Mouse (Mus musculus) lung, postnatal 10 days (tissue): ENCODE data around the gene Hyou1.
"Not testable (repeated sequence)": the region's sequence is repeated elsewhere in the genome, so short reads cannot be mapped to it uniquely, and the experiment has no call there.

Experiments
- DNase-seq: peaks from one replicate; pipeline ENCODE4 v3.0.0; 2021

Hyou1 gene

GRCm38 (mm10) chr9:44406906-44407751, 27.8 kb downstream of the Hyou1 start, which contains the start of the genes Rps25 and Trappc4:
Gene Rps25, plus strand, starts transcription at chr9:44407139.
Gene Trappc4, minus strand, starts transcription at chr9:44407600.
- peak; percentile 94 for DNase-seq

- no peak for DNase-seq
Observed at GRCm38 (mm10) chr9:44407752-44408097, 28.4 kb downstream of the Hyou1 start.

DNA sequence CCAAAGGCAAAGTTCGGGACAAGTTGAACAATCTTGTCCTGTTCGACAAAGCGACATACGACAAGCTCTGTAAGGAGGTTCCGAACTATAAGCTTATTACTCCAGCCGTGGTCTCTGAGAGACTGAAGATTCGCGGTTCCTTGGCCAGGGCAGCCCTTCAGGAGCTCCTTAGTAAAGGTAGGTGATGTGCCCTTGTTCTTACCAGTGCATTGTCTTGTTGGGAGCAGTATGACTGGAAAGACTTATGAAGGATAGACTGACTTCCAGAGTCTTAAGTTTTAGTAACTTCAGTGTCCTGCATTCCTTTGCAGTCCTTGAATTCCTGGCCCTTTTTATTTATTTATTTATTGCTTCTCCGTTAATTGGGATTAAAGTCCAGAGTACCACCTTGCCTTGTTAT, 29.4 kb downstream of the Hyou1 start:
- DNase-seq = not testable (repeated sequence)

DNA sequence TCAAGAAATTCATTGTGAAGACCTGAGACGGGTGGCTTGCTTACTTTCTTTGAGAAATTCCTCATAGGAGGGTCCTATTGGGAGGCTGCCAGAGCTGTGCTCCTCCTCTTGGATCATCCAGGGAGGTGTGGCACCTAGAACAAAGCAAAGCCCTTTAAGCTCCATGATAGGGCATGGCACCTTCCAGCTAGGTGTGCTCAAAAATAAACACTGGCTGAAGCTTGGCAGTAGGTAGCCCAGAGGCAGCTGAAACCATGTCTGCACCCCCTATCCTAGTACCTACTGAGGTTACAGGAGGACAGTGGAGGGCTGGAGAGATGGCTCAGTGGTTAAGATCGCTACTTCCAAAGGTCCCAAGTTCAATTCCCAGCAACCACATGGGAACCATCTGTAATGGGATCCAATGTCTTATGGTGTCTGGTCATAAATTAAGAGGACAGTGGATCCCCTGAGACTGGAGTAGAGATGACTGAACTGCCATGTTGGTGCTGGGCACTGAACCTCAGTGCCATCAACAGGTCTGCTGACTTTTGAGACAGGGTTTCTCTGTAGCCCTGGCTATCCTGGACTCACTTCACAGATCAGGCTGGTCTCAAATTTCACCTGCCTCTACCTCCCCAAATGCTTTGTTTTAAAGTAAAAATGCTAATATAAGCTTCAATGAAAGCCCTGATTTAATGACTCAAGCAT, 31.5 kb downstream of the Hyou1 start:
- DNase-seq = no peak

- DNase-seq = no peak
Observed at GRCm38 (mm10) chr9:44411601-44412130, 32.4 kb downstream of the Hyou1 start.

GRCm38 (mm10) chr9:44412306-44412705, 33.0 kb downstream of the Hyou1 start:
- no peak for DNase-seq

DNA sequence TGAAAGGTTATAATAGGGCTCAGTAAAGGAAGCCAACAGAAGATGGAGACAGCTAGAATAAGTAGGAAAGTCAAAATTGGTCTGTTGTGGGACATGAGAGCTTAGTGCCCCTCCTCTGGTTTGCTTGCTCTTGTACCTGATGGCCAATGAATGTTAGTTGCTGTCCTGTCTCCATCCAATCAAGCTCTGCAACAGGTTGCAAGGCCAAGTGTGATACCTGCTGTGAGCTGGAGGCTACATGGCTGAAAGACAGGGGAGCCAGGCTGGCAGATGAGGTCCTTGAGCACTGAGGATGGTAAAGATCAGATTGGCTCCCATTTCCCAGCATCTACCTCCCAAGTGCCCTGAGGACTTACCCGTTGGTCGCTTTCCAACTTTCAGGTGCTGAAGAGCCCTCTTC, 33.5 kb downstream of the Hyou1 start:
- DNase-seq = no peak

GRCm38 (mm10) chr9:44417156-44417891, 38.0 kb downstream of the Hyou1 start:
- no peak for DNase-seq

GRCm38 (mm10) chr9:44417892-44418363, 38.6 kb downstream of the Hyou1 start:
- DNase-seq = peak; percentile 96

- DNase-seq = no peak
Observed at GRCm38 (mm10) chr9:44418519-44419385, 39.5 kb downstream of the Hyou1 start, which contains the start of gene Ccdc84. Gene Ccdc84, minus strand, starts transcription at chr9:44418569.

DNA sequence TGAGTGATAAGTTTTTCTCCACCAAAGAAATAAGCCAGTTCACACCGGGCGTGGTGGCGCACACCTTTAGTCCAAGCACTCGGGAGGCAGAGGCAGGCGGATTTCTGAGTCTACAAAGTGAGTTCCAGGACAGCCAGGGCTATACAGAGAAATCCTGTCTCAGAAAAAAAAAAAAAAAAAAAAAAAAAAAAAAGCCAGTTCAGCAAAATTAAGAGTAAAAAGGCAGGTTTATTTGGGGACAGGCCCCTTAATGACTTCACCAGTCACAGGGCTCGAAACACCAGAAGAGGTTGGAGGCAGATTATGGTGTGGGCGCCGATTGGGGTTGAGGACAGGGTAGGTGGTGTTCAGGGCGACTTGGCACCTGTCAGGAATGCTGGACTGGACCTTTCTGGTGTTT, 40.4 kb downstream of the Hyou1 start:
- not testable (repeated sequence) for DNase-seq

- DNase-seq = no peak
Observed at GRCm38 (mm10) chr9:44420280-44420898, 41.1 kb downstream of the Hyou1 start.

GRCm38 (mm10) chr9:44423576-44423975, 44.3 kb downstream of the Hyou1 start:
- no peak for DNase-seq

DNA sequence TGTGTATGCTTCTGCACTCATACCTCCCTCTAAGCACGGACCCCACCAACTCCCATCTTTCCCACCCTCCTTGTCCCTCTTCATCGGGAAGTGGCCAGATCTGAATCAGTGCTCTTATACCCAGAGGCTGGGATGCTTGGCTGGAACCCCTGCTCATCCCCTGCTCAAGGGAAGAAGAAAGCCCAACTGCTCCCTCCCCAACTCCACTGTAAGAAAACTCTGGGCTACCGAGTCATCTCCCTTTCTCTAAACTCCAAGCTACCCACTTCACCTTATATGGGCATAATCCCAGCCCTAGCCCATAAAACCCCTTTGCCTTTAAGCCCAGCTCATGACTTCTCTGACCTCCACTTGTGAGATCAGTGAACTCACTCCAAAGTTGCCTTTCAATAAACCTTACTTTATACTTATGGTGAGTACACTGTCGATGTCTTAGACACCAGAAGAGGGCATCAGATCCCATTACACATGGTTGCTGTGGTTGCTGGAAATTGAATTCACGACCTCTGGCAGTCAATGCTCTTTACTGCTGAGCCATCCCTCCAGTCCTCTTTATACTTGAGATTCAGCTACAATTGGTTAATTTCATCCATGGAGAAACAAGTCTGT, 53.4 kb downstream of the Hyou1 start:
- DNase-seq = no peak

DNA sequence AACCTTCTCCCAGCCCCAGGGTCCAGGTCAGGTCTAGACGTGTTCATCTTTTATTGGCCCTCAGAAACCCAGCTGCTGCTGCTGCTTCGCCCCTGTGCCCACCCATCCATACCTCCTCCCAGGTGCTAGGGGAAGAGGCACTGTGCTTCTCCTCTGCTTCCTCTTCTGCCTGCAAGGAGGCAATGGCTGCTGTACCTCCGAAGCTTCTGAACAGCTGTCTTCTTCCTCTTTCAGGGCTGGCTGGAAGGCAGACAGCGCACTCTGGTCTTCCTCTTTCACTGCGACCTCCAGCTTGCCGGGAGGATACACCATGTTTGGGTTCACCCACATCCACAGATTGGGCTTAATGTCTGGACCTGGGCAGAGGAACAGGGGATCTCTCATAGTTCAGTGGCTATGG, 56.5 kb downstream of the Hyou1 start:
- no peak for DNase-seq

DNA sequence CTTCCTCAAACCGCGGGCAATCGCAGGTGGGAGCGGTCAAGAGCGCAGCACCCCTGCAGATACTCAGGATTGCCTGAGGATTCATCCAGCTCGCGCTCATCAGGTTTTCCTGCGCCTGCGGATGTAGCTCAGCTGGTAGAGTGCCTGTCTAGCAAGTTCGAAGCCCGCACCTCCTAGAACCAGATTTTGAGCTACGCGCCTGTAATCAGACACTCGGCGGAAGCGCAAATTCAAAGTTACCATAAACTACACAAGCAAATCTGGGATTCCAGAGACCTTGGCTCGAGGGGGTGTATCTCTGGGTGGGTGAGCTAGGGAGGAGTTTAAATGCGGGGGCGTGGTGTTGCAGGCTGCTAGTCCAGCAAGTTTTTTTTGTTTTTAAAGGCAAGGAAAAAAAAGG, 61.7 kb downstream of the Hyou1 start, which contains the start of gene Foxr1:
Foxr1 (minus strand) TSS at position 176 of the 400 bp plus-strand sequence.
- DNase-seq = no peak
